Mouse (Mus musculus): ENCODE data around the gene Gm20379. TPM values are rescaled to one million over a fixed set of nuclear protein-coding genes. Genes with fewer than 3 reads are reported as not detected.

The Gm20379 gene
- total RNA-seq (2021), result not detected
- long read RNA-seq, experiment 1, result 0 reads
- long read RNA-seq, experiment 2, partial matches to known transcripts, result 0 of 1 reads
- long read RNA-seq, experiment 2, other reads (novel, unspliced or antisense), result 0 of 1 reads

DNA sequence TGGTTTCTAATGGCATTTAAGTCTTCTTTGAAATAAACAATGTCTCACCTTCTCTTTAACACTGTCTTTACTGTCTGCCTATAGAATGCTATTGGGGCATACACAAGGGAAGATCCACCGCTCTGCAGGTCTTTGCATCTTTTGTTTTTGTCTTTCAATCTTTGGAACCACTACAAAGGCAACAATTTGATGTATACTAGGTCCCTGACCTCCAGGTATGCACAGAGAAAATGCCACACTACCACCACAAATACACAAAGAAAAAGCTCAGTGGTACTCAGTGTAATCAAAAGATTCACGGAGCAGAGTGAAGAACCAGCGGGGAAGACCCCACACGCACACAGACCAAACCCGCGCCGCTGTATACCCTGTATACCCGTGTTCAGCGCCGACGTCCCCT lies at the start of gene Gm20379:
Gm20379 (plus strand) TSS at position 301 of the 400 bp plus-strand sequence.
- DNase-seq (ENCODE audit: low spot score in 2 of 2), result no peak

- no peak for DNase-seq (ENCODE audit: low spot score in 2 of 2)
Observed at GRCm38 (mm10) chr13:92261329-92261728, 44.5 kb upstream of the Gm20379 start.

- DNase-seq (ENCODE audit: low spot score in 2 of 2), result no peak
Observed at GRCm38 (mm10) chr13:92263566-92263965, 42.2 kb upstream of the Gm20379 start.

DNA sequence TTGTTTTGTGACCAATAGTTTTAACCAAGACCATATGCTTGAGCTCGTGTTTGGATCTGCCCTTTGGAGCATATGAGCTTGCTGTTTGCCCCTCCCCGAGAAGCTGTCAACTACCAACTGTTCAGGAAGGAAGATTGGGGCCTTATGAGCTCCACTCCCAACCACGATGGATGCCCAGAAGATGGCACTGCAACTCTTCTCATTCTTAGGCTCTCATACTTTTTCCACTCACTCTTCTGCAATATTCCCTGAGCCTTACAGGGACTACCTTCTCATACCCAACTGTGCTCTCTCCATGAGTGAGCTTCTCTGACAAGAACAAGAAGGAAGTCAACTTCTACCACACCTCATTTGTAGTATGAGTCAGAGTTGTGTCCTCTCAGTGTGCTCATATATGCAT lies 38.7 kb upstream of the Gm20379 start:
- DNase-seq (ENCODE audit: low spot score in 2 of 2), result no peak

DNA sequence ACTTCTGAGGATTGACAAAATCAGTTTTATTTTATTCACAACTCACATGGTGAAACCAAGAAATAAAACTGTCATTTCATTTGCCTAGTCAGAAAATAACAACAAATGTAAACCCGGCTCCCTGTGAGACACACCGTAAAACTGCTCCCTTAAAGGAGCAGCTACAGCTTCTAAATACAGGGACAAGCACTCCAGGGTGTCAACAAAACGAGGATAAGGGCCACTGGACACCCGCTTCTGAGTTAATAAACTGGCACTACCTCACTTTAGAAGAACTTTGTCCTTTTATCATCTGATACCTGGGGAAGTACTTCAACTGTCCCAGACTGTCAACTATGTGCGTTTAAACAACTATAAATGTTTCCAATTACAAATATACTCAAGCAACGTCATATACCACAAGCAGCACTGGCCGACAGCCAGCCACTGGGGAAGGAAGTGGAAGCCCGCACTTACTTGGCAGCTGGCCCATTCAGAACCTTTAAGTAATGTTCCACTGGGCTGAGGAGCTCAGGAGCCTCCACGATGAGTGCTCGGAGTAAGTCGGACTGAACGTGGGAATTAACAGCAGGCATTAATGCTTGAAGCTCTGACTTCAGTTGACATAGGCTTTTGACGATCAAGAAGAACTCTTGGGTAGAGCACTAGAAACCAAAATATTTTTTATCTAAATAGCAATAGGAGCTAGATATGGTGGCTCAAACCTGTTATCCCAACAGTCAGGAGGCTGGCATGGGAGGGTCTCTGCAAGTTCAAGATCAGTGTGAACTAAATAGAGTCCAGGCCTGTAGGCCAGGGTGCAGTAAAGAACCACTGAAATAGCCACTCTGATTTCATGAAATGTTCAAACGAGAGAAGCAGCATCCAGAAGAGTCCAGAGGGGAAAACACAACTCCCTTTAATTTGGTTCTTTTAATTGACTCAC lies 31.2 kb upstream of the Gm20379 start:
- peak in 1 of 2 experiments; percentile 58 for DNase-seq (ENCODE audit: low spot score in 2 of 2)

- DNase-seq (ENCODE audit: low spot score in 2 of 2), result no peak
Observed at GRCm38 (mm10) chr13:92275292-92275691, 30.5 kb upstream of the Gm20379 start.

GRCm38 (mm10) chr13:92277027-92277426 lies 28.8 kb upstream of the Gm20379 start:
- DNase-seq (ENCODE audit: low spot score in 2 of 2), result no peak

- DNase-seq (ENCODE audit: low spot score in 2 of 2), result no peak
Observed at GRCm38 (mm10) chr13:92291605-92292004, 14.2 kb upstream of the Gm20379 start.

DNA sequence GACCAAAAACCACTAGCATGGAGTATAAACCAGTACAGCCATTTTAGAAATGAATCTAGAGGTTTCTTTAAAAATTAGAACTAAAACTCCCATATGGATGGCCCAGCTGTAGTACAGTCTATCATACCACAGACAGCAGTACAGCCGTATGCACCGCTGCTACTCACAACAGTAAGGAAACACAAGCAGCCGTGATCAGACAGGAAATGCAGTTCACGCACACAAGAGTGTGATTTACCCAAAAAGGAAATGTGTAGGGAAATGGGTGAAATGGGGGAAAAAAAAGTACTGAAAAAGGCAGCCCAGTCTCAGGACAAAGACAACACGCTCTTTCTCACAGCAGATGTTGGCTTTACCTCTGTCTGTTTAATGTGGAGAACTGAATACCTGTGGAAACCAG lies 11.9 kb upstream of the Gm20379 start:
- no peak for DNase-seq (ENCODE audit: low spot score in 2 of 2)

GRCm38 (mm10) chr13:92296490-92296889 lies 9.3 kb upstream of the Gm20379 start:
- no peak for DNase-seq (ENCODE audit: low spot score in 2 of 2)

DNA sequence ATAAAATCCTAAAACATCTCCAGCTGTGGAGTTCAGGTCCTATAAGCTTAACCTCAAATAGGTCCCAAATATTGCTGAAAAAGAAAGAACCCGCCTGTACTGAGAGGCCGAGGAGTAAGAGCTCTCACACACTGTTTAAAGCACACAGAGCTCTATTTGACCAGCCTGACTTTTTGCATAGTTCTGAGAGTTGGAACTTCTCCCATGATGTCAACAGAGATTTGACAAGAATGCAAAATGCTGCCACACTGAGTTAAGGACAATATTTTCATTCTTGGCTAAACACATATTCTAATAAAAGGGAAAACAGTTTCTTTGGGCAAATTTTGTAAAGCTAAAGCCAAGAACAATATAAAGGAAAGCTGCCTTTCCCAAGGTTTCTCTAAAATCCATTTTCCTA lies 8.8 kb upstream of the Gm20379 start:
- DNase-seq (ENCODE audit: low spot score in 2 of 2), result no peak

- no peak for DNase-seq (ENCODE audit: low spot score in 2 of 2)
Observed at GRCm38 (mm10) chr13:92299522-92299921, 6.3 kb upstream of the Gm20379 start.

DNA sequence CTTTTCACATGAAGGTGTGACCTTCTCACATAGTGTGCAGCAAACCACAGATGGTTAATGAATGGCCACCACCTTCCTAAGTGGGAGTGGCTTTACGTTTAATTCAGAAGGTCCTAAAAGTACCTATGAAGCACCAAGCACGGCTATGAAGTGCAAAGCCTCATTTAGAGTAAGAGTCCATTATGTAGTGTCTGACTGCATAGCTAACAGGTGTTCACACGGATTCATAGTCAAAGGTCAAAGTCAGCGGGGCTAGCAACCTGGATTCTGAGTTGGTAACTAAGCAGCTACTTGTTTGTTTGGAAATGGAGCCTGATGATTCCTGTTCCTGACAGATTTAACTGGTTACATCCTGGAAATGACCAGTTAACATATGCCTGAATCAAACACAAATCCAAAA lies 4.0 kb upstream of the Gm20379 start:
- no peak for DNase-seq (ENCODE audit: low spot score in 2 of 2)

DNA sequence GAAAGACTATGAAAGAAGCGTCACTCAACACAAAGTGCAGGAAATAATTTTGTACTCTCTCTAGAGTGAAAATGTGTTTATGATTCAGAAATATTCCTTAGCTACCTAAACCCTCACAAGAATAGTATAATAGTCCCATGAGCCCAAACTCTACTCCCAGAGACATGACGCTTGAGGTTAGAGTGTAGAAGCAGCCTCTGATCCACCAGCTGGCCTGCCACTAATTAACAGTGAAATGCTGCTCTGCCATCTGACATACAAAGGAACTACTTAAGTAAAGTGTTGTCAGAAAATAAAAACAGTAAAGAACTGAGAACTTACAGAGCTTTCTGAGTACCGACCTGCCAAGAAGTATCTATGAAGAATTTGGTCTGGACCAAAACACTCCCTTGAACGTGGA lies 3.3 kb upstream of the Gm20379 start:
- no peak for DNase-seq (ENCODE audit: low spot score in 2 of 2)

- no peak for DNase-seq (ENCODE audit: low spot score in 2 of 2)
Observed at GRCm38 (mm10) chr13:92303062-92303948, 2.5 kb upstream of the Gm20379 start.

DNA sequence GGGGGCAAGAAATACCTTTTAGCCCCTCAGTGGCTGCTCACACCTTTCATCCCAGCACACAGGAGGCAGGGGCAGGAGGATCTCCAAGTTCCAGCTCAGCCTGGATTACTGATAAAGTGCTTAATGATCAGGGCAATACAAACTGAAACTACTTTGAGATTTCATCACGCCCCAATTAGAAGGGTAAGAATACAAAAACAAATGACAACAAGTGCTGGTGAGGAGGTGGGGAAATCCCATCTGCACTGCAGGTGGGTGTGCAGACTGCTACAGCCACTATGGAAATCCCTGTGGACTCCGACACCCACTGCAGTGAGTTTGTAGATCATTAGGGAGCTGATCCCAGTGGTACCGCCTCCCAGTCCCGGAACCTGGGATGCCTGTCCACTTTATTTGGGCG lies 1.5 kb upstream of the Gm20379 start:
- DNase-seq (ENCODE audit: low spot score in 2 of 2), result no peak

DNA sequence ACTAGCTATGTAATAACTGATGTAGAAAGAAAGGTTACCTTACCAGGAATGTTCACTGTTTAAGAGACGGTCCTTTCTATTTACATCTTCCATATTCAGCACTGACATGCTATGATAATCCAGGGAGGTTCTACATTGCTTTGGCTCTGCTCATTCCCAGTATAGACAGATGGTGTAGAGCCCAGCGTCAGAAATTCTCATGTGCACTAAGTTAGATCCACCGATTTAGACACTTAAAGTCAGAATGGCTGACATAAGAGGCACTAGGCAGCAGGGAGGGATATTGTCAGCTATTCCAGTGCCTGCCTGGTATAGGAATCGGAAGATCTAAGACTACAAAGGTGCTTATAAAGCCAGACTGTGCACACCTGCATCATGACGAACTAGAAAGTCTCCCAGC lies 8.8 kb downstream of the Gm20379 start:
- DNase-seq (ENCODE audit: low spot score in 2 of 2), result no peak

DNA sequence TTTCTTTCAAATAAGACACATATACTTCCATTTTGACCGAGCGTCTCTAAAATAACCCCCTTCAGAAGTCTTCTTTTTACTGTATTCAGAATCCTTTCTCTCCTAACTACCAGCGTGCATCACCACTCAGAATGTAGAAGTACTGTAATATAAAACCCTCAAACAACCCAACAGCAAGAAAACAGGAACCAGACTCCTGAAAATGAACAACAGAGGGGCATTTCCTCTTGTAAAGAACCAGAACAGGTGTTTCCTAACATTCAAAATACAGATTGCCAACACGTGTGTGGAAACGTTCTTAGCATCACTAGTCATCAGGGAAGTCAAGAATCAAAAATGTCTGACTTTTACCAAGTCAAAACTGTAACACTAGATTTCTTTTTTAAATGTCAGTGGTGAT lies 15.0 kb downstream of the Gm20379 start:
- DNase-seq (ENCODE audit: low spot score in 2 of 2), result no peak

GRCm38 (mm10) chr13:92326030-92326429 lies 20.2 kb downstream of the Gm20379 start:
- no peak for DNase-seq (ENCODE audit: low spot score in 2 of 2)

DNA sequence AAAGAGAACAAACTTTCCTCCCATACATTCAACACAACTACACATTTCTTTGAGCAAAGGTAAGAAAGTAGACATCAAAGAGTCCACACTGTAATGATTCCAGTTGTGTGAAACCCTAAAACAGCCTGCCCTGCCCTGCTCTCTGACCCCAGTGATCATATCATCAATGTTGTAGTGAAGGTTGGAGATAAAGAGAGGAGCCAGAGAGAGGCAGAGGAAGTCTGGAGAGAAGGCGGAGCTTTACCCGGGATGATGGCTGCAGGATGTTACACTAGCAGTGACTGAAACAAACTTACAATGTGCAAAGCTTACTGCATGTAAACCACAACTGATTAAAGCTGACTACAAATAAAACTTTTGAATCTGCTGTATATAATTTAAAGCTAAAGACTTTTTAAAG lies 22.2 kb downstream of the Gm20379 start:
- no peak for DNase-seq (ENCODE audit: low spot score in 2 of 2)

- no peak for DNase-seq (ENCODE audit: low spot score in 2 of 2)
Observed at GRCm38 (mm10) chr13:92330621-92331020, 24.8 kb downstream of the Gm20379 start.

Data from gastrocnemius, postnatal 4 days (tissue).